Mouse (Mus musculus) NIH3T3 (cell line): ENCODE results near the gene Perm1.

ENCODE experiments used
- DNase-seq: peaks from one replicate; pipeline ENCODE4 v3.0.0-alpha.2; 2012; ENCODE audit warnings: low read depth

The Perm1 gene

DNA sequence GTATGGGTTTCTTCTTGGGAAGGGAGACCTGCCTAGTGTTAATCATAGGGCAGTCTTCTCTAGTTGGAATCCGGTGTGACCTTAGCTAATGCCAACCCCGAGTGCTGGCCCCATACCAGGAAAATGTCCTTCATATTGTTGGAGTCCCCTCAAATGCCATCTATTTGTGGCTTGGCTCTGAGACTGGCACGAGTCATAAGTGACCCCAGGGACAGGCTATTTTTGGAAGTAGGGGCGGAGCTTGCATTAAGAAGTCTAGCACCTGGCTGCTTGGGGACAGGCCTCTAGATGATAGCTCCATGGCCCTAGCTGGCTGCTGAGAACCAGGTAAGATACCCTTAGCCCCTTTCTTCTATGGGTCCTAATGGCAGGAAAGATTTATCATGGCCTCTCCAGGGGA, at the start of gene Perm1:
Gene Perm1, plus strand, starts transcription at position 220 of the 400 bp plus-strand sequence.
- DNase-seq: peak; percentile 60

DNA sequence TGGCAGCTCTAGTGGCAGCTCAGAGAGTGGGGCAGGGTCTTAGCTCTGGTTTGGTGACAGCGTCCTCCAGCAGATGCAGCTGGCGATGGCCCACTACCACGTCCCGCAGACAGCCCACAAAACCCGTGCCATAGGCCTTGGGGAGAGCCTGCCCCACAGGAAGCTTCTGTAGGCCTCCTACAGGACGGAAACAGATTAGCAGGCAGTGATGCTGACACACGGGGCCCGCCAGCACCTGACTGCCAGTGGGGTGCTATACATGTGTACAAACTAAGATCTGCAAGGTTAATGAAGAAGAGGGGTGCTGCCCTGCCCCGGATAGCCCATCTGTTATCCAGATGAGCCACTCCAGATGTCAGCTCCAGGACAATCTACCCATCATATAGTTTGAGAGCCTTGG, 49.2 kb upstream of the Perm1 start:
- no peak for DNase-seq

DNA sequence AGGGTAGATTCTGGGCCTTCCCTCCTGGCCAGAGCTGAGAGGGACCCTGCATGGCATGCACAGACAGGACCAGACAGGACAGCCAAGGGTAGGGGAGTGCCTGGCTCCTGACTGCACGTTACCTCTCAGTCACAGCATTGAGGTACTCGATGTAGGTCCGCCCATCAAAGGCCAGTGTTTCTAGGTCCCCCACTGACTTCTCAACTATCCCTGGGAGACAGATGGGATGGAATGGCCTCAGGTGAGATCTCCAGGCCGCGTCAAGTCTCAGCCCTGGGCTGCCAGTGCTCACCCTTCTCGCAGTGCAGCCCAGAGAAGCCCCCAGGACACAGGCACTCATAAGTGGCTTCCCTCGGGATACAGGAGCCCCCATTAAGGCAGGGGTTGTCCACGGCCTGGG, 47.1 kb upstream of the Perm1 start:
- DNase-seq: no peak

DNA sequence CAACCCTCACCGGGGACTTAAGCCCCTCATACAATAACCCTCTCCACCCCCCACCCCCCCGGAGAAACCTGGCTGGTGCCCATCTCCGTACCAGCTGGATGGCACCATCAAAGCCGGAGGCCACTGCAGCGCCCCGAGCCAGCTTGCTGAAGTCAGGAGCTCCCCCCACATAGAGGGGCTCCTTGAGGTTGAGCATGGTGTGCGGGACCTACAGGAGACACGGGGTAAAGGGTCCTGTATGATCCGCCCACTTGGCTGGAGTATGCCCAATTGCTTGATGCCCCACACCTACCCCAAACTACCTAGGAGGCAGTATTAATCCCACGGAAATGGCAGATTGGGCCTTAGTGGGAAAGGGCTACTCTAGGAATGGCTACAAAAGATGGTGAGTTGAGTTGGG, 46.5 kb upstream of the Perm1 start:
- no peak for DNase-seq

DNA sequence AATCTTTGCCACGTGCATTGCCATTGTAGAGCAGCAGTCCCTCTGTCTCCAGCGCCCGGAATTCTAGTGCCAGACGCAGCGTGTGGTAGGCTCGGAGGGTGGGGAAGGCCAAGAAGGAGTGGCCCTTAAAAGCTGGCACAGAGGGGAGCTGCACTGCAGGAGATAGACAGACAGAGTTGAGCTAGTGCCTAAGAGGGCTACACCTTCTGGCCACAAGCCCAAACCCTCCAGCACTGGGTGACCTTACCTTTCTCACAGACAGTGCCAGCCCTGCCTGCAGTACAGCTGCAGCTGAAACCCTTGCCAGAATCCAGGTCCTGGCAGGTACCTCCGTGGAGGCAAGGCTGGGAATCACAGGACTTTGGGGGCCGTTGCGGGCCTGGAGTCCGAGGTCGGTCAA, 43.8 kb upstream of the Perm1 start:
- no peak for DNase-seq

DNA sequence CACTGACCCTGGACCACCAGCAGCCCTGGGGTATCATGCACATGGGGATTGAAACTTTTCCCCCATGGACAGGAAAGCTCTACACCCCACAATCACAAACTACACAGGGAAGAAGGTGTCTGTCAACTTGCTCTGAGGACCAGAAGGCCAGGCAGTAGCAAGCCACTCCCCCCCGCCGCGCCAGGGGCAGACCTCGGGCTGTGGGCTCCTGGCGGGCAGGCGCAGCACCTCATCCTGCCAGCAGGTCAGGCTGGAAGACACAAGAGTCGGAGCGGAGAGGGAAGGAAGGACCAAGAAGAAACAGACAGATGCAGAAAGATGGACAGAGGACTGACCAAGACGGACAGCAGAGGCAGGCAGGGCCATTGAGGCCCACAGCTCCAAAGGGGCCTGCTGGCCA, 38.0 kb upstream of the Perm1 start:
- DNase-seq: no peak

DNA sequence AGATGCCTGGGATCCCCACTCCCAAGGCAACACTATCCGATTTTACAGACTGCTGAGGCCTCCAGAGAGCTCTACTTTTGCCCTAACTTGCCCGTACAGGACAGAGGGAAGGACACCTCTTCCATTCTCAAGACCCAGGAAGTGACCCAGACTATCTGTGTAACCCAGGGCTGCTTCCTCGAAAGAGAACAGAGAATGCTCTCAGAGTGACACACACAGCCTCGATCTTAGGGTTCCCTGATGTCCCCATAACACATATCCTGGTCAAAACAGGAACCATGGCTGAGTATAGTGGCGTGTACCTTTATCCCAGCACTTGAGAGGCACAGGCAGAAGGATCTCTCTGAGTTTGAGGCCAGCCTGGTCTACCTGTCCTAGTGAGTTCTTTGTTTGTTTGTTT, 31.9 kb upstream of the Perm1 start:
- no peak for DNase-seq

DNA sequence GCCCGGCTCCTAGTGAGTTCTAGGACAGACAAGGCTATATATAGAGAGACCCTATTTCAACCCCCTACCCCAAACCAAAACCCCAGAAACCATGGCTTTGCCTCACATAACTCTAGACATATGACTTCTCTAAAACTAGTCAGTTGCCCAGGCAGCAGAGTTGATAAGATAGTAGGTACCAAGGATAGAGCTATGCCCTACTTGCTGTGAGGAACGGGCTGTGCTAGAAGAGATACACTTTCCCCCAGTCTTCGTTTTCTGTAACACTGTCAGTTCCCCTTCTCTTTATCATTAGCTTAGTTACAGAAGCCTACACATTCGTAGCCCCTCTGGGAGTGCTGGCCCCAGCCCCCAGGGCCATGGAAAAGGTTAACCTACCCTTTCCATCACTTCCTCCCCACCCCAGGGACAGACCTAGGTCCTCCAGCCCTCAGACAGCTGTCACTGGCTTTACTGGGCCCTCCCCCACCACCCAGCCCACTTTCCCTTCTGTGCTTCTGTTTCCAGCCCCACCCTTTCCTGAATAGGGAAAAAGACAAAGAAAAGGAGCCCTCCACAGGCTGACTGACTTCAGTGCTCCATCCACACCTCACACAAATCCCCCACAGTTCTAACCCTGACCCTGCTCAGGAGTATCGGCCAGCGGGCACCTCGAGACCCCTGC, 31.2 kb upstream of the Perm1 start:
- no peak for DNase-seq

DNA sequence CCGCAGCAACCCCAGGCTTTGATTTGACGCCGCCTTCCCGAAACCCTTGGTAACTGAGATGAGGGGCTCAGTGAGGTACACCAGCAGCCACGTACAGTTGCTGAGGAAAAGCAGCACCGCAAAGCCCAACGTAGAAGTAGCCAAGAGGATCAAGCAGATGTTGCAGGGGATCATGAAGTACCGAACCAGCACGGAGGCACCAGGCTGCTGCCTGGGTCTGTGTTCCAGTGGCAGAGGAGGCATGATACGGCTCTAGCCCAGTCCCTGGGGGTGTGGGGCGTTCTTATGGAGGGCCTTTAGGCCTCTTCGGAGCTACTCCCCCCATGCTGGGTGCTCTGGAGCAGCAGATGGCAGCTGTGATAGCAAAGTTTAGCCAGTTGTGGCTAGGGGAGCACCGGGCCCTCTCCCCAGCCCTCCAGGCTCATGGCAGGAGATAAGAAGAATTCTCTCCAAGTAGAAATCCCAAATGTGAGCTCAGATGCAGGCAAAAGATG, 30.2 kb upstream of the Perm1 start:
- no peak for DNase-seq

DNA sequence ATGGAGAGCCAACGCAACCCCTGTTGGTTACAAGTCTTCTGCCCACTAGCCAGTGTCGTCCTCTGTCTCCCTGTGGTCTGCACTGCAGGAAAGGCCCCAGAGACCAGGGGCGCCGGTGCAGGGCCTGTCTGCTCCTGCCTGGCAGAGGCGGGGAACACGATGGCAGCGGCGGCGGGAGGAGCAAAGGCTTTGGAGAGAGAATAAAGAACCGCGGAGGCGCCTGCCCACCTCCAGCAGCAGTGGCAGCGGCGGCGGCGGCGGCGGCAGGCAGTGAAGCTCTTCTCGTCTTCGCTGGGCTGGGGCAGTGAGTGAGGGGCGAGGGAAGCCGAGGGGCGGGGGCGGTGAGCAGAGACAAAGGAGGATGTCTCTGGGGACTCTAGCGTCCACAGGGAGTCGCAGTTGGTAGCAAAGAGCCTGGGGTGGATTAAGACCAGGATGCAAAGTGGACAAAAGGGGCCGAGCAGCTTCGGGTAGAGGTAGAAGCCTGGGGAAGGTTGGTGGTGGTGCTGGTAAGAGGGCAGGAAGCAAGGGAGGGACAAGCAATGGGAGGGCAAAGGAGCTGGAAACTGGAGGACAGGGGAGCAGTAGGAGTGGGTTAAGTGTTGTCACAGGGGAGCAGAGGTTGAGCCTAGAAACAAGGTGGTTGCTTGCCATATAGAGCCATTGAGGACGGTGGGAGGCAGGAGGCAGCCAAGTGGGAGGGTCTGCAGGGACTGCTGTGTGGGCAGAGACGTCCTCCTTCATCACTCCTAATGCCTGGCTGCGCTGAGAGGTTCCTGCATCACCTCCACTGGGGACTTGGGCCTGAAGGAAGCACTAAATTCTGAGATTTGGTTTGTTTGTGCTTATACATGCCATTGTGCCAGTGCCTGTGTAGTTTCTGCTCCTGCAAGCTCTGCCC, 29.5 kb upstream of the Perm1 start:
- no peak for DNase-seq

DNA sequence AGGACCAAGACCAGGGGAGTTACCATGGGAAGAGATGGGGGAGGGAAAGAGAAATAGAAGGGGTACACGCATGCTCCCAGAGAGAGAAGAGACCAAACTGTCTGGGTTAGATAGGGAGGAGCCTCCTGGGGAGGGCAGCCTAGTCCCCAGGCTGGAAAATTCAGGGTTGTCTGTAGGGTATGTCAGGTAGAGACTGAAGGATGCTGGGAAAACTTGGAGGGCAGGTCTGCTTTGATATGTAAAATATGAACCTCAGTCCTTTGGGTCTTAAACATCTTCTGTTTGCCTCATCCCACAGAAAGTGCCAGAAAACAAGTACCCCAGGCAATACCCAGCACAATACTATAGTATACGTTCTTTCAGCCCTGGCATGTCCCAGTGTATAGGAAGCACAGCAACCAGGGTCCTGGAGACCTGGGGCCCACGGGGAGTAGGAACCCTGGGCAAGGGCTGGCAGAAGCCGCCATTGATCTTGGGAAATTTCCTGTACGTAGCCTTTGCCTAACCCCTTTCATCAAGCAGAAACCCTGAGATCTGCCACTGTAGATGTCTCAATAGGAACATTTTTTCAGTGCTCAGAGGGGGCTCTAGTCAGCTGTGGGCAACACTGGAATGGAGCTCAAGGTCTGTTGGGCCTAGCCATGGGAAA, 27.4 kb upstream of the Perm1 start:
- DNase-seq: no peak

DNA sequence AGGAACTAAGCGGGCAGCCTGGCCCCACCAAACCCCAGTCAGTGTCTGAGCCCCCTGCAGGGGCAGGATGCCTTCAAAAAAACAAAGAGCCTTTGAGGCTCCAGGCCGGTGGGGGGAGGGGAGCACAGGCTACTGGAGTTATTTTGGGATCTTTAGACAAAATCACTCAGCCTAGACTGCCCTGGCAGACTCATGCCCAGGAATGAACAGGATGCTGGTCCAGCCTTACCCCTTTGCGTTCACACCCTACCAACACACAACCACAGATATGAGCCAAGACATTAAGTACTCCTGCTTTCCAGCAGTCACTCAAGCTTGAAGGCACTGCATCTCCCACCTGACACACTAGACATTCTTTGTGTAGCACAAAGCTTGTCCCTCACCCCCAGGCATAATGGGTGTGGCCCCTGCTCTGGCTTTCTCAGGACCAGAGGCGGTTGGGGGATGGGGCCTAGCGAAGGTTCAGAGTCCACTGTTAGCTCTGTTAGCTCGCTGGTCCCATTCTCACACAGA, 26.8 kb upstream of the Perm1 start:
- DNase-seq: peak; percentile 65

DNA sequence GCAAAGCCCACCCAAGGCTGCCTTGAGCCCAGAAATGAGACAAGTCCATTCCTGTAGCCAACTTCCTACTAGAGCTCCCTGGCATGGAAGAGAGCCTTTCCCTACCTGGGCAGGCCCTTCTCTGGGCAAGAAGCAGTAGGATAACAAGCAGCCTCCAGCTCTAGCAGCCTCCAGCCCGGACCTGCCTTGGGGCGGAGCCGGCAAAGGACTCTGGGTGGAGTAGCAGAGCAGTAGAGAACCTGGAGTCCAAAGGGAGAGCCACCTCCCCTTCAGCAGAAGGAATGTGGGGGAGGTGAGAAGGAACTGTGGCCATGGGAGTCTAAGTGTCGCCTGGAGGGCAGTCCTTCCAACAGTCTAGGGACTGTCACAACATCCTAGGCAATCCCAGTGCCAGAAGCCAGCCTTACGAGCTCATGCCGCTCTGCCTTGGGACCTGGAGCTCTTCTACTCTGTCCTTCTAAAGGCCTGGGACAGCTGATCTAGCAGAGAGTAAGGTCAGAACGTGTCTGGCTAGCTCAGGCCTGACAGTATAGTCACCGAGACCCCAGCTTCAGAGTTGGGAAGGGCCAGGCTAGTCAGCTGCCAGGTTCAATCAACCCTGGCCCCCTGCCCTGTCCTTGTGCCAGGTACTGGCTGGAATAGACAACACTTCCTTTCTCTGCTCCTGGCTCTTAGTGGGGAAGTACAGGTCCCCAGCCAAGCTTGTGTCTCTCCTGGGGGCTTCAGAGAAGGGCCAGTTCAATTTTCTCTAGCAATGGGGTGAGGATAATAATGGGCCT, 23.1 kb upstream of the Perm1 start:
- DNase-seq: no peak

DNA sequence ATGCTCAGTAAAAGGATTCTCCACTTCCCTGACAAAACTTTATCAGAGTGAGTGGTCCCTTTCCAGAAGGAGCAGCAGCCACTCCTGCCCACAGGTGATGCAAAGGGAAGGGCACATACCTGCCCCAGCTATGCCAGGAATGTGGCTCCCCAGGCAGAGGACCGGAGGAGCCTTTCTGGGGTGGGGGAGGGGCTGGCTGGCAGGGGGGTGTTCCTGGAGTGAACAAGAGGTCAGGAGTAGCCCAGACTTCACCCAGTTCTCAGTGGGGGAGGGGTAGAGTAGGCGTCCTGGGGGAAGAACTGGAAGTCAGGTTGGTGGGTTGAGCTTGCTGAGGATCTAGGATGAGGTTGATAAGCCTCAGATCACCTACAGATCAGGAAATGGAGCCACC, 22.5 kb upstream of the Perm1 start:
- no peak for DNase-seq

DNA sequence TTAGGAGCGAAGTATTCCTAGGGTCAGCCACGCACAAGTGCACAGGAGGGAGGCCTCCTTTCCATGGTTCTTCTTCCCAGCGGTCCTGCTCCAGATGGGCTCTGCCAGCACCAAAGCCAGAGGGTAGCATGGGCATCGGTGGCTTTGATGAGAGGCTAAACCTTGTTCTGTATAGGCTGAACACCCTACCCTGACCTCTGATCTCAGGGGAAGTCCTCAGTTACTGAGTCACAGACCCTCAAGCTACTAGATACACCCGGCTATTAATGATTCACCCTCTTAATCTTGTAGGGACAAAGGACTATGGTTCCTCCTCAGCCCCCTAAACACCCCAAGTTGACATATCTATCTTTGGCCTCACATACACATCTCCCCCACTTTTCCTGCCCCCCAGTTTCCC, 21.8 kb upstream of the Perm1 start:
- no peak for DNase-seq

DNA sequence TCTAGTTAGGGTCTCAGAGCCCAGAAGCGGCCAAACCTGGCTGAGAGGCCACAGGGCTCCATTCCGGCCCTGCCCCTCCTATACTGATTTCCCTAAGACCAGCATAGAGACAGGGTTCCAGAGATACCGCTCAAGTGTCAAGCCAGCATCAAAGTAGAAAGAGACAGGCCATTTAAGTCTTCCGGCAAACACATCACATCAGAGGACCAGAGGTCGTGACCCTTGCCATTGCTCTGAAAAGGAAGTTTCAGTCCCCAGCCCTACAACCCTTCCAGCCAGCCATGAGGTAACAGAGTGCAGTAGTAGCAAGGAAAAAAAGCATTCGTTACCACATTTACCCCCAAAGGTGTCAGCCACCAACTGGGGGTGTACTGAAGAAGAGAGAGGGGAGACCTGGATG, 21.3 kb upstream of the Perm1 start:
- no peak for DNase-seq

DNA sequence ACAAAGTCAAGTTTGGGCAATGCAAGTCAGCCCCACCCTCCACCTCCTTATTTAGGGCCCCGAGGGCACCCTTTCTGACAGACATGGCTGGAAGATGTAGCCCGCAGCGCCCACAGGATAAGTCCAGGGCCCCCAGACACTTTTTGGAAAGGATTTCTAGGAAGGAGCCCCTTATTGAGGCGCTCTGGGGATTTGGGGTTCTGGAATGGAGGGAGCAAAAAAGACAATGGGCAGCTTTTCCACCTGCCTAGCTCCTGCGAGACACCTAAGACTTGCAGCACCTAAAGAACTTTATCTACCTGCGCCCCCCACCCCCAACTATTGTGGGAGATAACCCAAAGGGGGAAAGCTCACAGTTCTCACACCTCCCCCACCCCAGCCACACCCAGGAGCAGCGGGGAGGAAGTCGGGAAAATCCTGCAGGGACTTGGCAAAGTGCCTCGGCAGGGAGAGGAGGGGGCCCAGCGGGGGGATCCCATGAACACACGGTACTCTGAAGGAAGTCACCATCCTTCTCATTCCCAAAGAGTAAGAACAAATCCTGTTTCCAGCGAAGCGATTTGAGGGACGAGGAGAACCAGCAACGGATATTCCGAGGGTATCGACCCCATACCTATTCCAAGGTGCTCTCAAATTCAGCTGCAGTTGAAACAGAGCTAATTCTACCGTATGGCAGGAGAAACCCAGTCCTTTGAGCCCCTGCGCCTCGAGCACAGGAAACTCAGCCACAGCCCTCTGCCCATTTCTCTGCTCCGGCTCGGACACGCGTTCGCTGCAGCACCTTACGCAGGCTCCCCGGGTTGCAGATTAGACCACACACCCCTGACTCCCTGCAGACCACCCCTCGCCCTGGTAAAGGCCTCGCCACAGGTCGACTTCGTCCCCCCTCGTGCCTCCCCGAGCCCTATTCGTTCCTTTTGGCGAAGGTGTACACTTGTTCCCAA, 19.5 kb upstream of the Perm1 start:
- DNase-seq: peak; percentile 50

DNA sequence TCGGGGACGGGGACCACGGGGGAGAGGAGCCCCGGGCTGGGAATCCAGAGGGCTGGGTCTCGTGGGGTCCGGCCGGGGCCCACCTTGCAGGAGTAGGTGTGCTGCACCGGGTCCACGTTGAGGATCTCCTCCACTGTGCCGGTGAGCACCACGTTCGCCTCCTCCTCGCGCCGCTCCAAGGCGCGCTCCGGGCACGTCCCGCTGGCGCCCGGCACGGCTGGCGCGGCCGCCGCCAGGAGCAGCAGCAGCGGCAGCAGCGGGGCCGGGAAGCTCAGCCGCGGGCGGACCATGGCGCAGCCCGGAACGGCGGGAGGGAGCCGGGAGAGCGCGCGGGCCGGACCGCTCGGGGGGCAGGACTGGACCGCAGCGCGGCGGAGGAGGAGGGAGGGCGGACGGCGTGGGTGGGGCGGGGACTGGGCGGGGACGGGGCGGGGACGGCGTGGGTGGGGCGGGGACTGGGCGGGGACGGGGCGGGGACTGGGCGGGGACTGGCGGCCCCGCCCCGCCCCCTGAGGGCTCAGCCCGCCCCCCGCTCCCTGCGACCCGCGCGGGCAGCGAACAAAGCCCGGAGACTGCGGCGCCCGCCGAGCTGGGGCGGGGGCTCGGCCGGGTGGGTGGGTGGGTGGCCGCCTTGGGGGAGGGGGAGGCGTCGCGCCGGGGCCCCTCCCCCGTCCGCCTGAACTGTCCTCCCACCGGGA, 18.4 kb upstream of the Perm1 start, which contains the start of gene Agrn:
Gene Agrn, minus strand, starts transcription at position 358 of the 698 bp plus-strand sequence.
- peak; percentile 80 for DNase-seq

DNA sequence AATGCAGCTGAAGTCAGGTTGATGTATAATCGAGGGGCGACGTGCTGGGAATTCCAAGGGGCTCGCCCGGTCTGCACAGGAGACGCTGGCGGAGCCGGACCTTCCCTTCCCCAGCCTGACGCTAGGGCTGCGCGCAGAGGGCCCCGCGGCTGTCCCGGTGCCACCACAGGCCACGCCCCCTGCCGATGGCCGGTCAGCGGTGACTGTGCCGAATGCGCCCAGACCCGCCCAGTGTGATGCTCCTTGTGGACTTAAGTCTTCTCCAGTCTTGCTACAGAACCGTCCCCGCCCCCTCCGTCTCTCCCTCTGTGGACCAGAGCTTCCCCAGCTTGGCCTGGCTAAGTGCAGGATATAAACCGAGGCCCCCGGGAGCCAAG, 17.9 kb upstream of the Perm1 start:
- peak; percentile 85 for DNase-seq
